Mouse (Mus musculus): ENCODE data around the gene Cd248.
"Not testable (repeated sequence)": the region's sequence is repeated elsewhere in the genome, so short reads cannot be mapped to it uniquely, and the experiment has no call there.

Cd248 gene

DNA sequence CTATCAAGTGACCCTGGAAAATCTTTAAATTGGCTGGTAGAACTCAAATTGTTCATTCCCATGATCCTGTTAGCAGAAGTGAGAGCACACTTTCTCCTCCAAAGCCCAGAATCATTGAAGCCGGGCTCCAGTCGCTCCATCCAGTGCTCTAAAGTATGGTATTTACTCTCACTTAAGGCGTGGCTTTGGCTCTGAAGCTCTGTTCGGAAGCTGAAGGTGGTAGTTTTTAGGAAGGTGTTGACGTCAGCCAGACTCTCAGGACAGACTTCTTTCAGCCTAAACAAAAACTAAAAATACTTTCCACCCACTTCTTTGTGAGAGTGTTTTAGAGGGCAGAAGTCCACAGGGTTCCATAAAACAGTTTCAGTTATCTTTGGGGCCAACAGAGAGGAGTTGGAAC, 5.6 kb downstream of the Cd248 start:
- DNase-seq (ENCODE audit: low spot score): no peak

DNA sequence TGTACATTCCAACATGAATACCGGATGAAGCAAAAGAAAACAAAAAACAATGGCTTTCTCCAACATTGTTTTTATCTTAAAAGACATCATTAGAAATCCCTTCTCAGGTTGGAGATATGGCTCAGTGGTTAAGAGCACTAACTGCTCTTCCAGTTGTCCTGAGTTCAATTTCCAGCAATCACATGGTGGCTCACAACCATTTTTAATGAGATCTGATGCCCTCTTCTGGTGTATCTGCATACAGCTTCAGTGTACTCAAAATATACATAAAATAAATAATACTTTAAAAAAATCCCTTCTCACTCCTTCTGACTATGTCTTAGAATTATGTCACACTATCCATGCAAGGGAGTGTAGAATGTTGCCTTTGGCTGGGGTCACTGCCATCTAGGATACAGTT, 11.4 kb downstream of the Cd248 start:
- no peak for DNase-seq (ENCODE audit: low spot score)

DNA sequence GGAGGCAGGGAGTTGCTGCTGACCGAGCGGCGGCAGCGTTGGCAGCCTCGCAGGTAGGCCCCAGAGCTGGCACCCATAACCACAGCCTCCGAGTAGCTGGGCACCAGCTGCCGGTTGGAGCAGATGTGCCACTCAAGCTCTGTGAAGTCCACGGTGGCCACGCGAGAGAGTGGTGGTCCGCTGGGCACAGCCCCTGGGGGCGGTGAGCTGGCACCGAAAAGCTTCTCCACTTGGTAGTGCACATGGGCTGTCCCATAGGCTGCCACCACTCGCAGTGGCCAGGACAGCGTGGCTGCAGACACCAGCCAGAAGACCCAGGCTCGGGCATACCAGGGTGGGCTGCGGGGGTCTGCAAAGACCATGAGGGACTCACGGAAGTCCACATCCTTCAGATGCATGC, 14.1 kb downstream of the Cd248 start:
- DNase-seq (ENCODE audit: low spot score): no peak

DNA sequence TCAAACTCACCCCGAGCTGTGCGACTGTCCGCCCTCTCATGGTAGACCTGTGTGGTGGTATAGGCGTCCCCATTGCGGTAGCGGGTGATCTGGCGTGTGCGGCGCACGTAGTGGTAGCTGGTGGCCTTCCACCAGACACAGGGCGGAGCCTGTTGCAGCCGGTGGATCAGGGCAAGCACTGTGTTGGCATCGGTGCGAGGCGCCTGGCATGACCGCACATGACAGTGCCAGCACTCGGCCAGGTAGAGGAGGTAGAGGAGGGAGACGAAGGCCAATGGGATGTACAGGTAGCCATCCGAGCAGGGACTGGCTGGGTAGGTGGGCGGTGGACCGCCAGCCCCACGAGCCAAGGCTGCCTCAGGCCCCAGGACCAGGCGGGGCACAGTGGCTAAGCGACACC, 14.7 kb downstream of the Cd248 start:
- DNase-seq (ENCODE audit: low spot score): no peak

DNA sequence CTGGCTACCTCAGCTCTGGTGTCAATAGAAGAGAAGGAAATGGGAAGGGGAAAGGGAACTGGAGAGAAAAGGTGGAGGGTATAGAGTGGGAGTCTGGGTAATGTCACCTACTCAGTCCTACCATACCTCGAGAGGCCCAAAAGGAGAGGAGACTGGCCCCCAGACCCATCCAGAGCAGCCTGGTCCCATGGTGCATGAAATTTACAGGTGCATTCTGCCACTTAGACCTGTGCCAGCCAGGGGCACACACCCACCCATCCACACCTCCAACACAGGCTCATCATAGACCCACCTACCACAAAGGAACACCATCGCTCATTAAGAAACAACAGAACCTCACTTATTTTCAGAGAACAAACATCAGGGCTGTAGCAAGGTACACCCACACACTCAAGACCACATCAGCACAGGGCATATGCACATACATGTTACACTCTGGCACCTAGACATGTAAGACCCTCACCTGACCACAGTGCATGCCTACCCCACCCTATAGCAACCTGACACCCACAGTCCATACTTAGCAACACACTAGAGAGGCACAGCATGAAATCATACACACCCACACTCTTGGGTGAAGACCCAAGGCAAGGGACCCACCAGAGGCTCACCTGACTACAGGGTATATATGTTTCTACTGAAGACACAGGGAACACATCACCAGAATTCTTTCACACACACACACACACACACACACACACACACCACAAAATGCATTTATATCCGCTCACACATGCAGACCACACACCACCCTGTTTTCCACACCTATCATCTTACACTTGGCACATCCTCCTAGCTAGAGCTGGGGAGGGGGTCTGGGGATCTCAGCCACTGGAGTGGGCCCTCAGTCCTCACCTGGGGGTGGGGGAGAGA, 16.3 kb downstream of the Cd248 start:
- no peak for DNase-seq (ENCODE audit: low spot score)

DNA sequence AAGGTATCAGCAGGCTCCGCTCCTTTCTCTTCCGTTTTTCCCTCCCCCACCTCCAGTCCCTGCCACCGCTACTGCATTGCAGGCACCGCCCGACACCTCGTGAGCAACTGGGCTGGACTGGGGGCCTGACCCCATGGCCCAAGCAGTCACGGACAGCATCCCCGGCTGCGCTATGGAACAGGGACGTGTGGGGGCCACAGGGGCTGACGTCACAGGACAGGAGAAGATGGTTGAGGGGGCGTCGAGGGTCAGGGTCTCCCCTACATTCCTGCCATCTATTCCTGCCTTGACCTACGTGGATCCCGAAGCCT, 16.9 kb downstream of the Cd248 start:
- peak; percentile 36 for DNase-seq (ENCODE audit: low spot score)

DNA sequence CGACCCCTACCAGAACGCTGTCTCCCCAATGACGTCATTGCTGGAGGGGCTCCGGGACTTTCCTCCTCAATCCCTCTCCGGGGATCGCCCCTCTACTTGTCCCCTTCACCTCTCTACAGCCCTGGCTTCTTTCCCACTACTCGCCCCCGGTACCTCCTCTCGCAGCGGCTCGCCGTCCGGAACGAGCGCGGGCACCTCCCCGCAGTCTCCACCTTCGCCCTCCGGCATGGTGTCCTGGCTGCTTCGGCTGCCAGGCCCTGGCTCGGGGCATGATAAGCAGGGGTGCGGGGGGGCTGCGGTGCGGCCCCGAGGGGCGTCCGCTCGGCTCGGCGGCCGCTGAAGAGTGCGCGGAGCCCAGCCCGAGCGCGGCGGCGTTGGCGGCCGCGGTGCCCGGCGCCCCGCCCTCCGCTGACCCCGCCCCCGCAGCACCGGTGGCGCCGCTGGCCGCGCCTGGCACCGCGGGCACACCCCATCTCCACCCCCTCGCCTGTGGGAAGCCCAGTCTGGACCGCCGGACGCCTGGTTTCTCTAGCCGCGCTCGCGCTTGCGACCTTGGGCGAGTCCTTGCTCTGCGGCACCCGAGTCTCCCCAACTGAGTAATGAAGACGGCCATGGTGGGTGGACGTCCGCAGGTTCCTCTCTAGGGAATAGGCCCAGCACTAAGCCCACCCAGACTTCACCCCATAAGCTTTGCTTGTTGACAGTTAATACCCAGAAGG, 17.4 kb downstream of the Cd248 start, which contains the start of gene Tmem151a:
Tmem151a (minus strand) TSS at position 387 of the 719 bp plus-strand sequence.
- peak; percentile 58 for DNase-seq (ENCODE audit: low spot score)

DNA sequence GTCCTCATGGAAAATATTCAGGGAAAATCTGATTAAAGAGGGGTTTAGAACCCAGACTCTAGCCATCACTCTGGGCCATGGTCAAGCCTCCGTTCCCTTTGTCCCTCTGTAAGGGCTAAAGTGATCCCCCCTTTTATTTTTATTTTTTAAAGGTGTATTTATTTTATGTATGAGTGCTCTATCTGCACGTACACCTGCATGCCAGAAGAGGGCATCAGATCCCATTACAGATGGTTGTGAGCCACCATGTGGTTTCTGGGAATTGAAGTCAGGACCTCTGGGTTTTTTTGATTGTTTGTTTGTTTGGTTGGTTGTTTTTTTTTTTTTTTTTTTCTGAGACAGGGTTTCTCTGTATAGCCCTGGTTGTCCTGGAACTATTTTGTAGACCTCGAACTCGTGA, 18.7 kb downstream of the Cd248 start:
- not testable (repeated sequence) for DNase-seq (ENCODE audit: low spot score)

DNA sequence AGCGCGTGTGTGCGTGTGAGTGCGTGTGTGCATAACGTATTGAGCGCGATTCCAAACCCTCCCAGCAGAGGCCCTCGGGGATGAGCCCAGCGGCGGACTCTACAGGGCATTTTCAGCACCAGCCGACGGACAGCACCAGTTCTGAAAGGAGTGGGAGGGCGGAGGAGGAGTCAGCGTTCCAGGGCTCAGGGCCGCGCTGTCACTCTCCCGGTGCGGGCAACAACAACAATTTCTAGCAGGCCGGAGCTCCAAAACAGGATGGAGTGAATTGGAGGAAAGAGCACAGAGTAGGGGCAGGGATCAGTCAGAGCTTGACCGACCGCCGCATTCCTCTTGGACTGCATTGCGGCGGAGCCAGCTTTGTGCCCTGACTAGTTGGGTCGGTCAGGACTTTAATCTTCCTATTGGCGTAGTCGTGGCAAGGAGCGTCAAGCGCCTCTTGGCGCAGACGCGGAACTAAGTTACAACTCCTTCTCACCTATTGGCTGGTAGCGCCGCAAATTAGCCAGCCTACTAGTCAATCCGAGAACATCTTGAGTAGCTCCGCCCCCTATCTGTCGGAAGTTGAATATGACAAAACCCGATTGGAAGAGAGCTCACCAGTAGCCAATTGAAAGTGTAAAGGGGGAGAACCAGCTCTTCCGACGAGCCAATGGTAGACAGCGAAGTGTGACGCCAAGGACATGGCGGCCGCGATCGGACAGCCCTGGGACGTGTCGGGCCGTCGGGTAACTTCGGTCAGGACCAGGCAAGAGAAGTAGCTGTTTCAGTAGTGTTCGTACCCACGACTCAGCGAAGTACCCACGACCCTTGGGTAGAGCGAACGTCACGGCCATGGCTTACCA, 20.2 kb downstream of the Cd248 start, which contains the start of gene Yif1a:
Yif1a (plus strand) TSS at position 655 of the 845 bp plus-strand sequence.
- peak; percentile 98 for DNase-seq (ENCODE audit: low spot score)

DNA sequence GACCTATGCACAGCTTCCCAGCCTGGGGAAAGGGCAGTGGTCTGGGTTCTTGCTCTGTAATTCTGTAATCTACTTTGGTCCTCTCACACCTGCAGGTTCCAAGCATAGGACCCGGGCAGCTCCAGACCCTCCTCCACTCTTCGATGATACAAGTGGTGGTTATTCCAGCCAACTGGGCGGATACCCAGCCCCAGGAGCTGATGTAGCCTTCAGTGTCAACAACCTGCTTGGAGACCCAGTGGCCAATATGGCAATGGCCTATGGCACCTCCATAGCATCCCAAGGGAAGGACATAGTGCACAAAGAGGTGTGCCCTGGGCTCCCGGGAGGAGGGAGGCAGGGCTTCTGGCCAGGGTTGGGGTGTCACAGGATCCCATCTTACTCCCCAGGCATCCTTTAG, 21.4 kb downstream of the Cd248 start:
- DNase-seq (ENCODE audit: low spot score): peak; percentile 43

DNA sequence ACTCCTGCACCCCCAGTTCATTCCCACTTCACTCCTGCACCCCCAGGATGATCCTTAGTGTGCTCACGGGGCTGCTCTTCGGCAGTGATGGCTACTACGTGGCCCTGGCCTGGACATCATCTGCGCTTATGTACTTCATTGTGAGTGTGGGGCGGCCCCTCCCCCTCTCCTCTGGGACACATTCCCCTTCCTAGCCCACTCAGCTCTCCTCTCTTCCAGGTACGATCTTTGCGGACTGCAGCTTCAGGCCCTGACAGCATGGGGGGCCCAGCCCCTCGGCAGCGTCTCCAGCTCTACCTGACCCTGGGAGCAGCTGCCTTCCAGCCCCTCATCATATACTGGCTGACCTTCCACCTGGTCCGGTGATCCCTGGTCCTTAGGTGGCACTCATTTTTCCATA, 24.2 kb downstream of the Cd248 start:
- no peak for DNase-seq (ENCODE audit: low spot score)

DNA sequence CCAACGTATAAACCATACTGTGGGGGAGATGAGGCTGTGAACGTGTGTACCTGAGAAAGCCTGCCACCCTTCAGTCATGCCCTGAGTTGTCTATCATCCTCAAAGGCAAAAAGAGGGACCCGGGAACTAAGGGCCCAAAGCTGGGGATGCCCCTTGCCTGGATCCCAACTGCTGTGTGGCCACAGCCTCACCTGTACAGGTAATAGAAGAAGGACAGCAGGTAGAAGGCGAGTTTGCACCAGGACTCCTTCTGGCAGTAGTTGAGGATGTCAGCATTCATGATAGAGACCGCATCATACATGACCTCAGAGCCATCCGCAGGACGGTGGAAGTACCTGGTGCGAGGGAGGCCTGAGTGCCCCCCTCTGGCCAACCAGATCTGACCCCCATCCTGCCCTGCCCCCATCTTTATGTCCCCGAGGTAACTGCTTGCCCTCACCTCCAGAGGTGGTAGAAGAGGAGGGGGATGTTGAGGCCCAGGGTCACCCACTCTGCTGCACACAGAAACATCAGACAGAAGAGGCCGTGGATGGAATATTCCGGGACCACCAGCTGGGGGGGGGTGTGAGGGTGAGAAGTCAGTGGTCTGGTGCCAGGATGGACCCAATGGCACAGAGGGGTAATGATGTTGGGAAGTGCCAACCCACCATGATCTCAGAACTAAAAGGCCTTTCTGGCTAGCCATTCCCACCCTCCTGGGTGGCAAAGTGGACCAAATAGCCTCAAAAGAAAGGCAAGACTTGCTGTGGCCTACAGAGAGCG, 25.8 kb downstream of the Cd248 start:
- DNase-seq (ENCODE audit: low spot score): no peak

DNA sequence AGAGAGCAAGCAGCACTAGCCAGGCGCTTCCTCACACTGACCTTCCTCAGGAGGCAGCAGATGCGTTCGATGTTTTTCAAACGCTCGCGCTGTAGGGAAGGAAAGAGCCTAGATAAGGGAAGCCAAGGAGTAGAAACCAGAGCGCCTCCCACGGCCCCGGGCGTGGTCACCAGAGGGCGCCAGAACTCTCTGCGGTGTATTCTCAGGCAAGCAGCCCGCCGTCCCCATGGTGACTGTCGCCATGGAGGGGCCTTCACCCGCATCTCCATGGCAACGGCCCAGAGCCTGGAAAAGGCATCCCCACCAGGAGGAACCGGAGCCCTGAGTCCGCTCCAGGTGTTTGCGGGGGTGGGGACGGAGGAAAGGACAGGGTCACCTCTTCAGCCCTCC, 26.4 kb downstream of the Cd248 start:
- DNase-seq (ENCODE audit: low spot score): peak; percentile 99

DNA sequence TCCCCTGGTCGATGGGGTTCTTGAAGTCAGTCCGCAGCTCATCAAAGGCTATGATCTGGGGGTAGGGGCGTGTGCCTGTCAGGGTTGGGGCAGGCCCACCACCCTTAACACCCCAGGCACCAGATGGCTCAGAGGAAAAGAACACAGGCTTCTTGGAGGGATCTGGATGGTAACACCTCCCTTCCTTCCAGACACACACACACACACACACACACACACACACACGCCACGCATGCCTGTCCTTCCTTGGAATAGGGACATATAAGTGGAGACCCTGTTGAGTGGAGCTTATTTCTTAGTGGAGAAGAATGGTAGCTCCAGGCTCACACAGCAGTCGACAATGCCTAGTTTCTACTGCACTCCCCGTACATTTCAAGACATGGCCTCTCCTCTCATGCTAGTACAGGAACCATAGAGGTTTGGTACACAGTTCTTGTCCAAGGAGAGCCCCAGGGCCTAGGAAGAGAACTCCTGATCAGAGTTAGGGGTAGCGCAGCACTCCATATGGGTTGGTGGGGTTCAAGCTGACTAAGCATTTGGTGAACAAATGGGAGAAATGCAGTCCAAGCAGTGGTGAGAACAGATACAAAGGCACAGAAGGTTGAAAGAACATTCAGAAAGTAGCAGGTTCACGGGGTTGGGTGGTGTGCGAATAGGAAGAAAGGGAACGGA, 27.0 kb downstream of the Cd248 start:
- DNase-seq (ENCODE audit: low spot score): no peak

DNA sequence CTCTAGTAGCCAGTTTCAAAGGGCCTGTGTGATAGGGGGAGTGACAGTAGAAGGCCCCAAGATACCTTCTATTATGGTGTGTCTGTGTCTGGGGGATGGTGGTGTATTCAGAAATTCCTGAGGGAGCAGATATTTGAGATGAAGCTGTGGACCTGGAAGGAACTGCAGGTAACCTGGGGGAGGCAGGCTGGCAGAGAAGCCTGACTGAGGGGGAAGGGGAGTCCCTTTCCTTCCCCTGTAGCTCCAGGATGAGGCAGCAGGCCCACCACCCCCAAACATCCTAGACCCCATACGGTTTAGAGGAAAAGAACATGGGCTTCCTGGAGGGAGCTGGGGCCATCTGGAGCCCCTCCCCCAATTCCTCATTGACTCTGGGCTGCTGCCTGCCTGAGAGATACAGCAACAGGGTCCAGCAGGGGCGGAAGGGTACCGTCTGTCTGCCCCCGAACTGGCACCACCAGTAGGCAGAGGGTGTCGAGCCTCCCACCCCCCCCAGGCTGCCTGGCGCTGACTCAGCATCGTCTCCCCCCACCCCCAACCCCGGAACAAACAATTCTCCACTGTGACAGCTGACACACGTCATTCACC, 28.1 kb downstream of the Cd248 start:
- DNase-seq (ENCODE audit: low spot score): peak; percentile 43

DNA sequence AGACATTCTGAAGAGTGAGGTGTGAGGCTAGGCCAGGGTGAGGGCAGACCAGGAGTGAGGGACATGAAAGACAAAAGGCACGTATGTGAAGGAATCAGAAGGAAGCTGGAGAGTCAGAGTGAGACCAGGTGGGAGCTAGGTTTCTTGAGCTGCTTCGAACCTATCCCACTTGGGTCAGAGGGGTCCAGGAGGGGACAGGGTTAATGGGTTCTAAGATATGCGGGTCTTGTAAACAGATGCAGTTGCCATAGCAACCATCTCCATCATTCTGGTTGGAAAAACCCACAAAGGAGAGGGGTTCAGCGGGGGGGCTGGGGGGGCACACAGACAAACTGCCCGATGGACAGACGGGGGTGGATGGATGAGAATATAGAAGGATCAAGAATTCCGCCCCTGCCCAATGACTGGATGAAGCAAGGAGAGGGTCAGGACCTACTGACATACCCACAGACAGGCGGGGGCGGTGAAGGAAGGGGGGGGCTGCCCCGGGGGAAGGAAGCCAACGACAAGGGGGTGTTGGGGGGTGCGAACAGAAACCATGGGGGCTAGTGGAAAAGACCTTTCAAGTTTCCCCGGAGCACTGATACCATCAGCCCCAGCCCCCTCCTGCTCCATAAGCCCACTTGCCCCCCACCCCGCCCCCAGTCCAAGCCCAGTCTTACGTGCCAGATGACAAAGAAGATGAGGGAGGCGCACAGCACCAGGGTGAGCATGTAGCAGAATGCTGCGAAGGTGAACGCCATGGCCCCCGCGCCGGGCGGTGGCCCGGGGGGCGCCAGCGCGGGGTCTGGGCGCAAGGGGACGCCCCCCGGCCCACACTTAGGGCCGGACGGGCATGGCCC, 29.9 kb downstream of the Cd248 start:
- no peak for DNase-seq (ENCODE audit: low spot score)

DNA sequence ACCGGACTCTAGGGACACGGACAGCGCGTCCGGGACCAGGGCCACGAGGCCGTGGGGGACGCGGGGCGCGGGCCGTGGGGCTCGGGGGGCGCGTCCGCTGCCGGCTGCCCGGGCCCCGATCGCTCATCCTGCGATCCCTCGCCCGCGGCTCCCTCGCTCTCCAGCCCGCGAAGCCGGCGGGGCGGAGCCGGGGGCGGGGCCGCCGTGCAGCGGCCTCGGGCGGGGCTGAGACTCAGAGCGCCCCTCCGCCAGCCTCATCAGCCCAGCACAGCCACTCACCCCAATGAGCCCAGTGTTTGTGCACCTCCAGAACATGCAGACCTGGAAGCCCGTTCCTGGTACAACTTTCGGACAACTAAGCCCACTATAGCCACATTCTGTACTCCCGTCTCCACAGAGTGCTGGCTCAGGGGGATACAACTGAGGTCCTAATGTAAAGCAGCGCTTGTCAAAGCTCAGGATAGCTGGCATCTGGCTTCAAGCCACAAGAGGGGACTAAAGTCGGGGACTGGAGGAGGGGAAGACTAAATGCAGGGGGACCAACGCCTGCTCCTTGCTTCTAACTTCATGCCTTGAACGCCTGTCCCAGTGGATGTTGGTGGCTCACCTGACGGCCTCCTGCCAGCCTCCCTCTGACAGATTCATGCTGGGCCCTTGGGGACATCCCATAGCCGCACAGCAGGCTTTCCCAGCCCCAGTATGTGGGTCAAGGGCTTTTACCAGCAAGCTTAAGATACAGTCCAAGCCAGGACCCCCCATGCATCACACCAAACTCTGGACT, 30.7 kb downstream of the Cd248 start, which contains the start of gene Cnih2:
Cnih2 (minus strand) TSS at position 159 of the 781 bp plus-strand sequence.
- peak; percentile 82 for DNase-seq (ENCODE audit: low spot score)

DNA sequence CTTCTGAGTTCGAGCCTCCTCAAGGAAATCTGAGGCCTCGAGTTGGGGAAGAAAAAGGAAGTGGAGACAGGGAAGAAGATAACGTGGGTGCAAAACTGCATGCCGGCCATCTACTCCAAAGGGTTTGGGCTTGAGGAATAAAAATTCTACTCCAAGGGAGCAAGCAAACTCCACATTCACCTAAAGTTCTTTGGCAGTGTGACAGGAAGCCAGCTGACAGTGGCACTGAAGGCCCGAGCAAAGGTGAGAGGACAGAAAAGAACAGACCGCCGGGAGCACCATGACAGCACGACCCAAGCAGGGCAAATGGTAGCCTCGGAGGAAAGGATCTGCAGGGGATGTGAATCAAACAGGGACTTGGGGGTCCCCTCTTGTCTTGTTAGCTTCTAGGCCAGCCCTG, 38.2 kb downstream of the Cd248 start:
- DNase-seq (ENCODE audit: low spot score): no peak

DNA sequence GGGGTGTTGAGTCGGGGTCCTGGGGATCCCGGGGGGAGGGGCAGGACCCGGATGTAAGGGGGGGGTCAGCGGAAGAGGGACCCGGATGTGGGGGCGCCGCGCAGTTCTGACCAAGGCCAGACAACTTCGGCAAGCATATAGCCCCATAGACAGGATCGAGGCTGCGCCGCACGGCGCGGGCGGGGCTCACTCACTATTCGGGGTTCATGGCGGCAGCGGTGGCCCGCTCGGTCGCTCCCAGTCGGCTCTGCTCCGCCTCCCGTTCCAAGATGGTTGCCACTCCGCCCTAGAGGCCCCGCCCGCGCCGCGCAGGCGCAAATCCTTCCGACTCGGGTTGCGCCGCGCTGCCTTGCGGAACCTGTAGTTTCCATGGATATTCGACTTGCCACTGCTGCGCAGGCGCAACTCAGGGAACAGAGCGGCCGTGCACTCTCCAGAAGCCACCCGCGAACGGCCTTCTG, 38.9 kb downstream of the Cd248 start, which contains the start of gene Rab1b:
Rab1b (minus strand) TSS at position 342 of the 461 bp plus-strand sequence.
- peak; percentile 98 for DNase-seq (ENCODE audit: low spot score)
